Mouse (Mus musculus) small intestine, adult 2 months (tissue): ENCODE data around the gene Zmiz2.

Experiments
- CTCF ChIP-seq: fragments of 200-500 bp; IDR thresholded peaks from 2 replicates; pipeline ENCODE4 v1.5.1; 2012; ENCODE audit warnings: low read depth, mild to moderate bottlenecking, control low read depth, inconsistent platforms, low read length, moderate library complexity, mixed read lengths; ENCODE audit not compliant: insufficient replicate concordance, insufficient read length; ENCODE audit errors: extremely low read depth
- POLR2A ChIP-seq: fragments of 200-500 bp; IDR thresholded peaks from 2 replicates; pipeline ENCODE4 v1.6.1; 2012; ENCODE audit warnings: low read depth, mild to moderate bottlenecking, control low read depth, inconsistent platforms, low read length, moderate library complexity

GRCm38 (mm10) chr11:6392857-6393256 is 4.0 kb downstream of the Zmiz2 start:
- no peak for TF ChIP-seq CTCF
- TF ChIP-seq POLR2A: no peak
